Comparison of ENCODE assay signal across 11 mouse cellular contexts in genomic region chr3:54432605-54433004, GRCm38 (mm10).
"Had no signal": no experiment of that assay in that cellular context is flagged by ENCODE, and none has a peak within 500 bp of the region (broad histone marks: within the 10 kb centered on the region; RNA-seq: fewer than 3 reads in every experiment).

No protein-coding gene starts in this region.

- H3K27me3 ChIP-seq: liver, embryonic 12.5 days; midbrain, embryonic 13.5 days; neural tube, embryonic 15.5 days had no signal

- H3K9ac ChIP-seq: liver, embryonic 12.5 days; lung, embryonic 14.5 days; midbrain, embryonic 13.5 days; neural tube, embryonic 15.5 days had no signal

- DNase-seq: kidney, adult 18-20 months; kidney, postnatal 14 days; right cerebral cortex, adult 18-20 months; right cerebral cortex, postnatal 25 days; thymus, postnatal 36 days had no signal

- H3K4me2 ChIP-seq: liver, embryonic 12.5 days; lung, embryonic 14.5 days; midbrain, embryonic 13.5 days; neural tube, embryonic 15.5 days had no signal

- H3K4me3 ChIP-seq: left cerebral cortex, adult 2 months; liver, embryonic 12.5 days; midbrain, embryonic 13.5 days; myocyte; neural tube, embryonic 15.5 days had no signal

- H3K4me1 ChIP-seq: liver, embryonic 12.5 days; neural tube, embryonic 15.5 days had no signal

- H3K27ac ChIP-seq: left cerebral cortex, adult 2 months; liver, embryonic 12.5 days; midbrain, embryonic 13.5 days; neural tube, embryonic 15.5 days had no signal

- ATAC-seq: liver, embryonic 12.5 days; midbrain, embryonic 13.5 days had no signal

- H3K36me3 ChIP-seq: liver, embryonic 12.5 days; midbrain, embryonic 13.5 days; neural tube, embryonic 15.5 days had no signal

- H3K9me3 ChIP-seq: liver, embryonic 12.5 days; midbrain, embryonic 13.5 days; neural tube, embryonic 15.5 days had no signal
